8 mouse cellular contexts compared by ENCODE assay signal in genomic region chr6:39206581-39207461, GRCm38 (mm10). TPM values are rescaled to one million over a fixed set of nuclear protein-coding genes. Genes with fewer than 3 reads are reported as not detected.
A peak's percentile ranks its signal among the peaks of the same experiment; 100 is the strongest.
DNase-seq lines count a peak whose midpoint lies in the region; ATAC-seq and TF ChIP-seq lines count a peak whose summit lies in the region.

Kdm7a (minus strand) TSS chr6:39206789.

- no peaks in the 10 kb centered on the region for H3K27me3 ChIP-seq in heart, embryonic 10.5 days (ENCODE audit: insufficient read depth, poor library complexity, severe bottlenecking)
- no peaks in the 10 kb centered on the region for H3K27me3 ChIP-seq in kidney, embryonic 14.5 days (ENCODE audit: control insufficient read depth, insufficient read depth, low read length)
- H3K27me3 ChIP-seq in limb, embryonic 15.5 days, result no peaks in the 10 kb centered on the region
- no peaks in the 10 kb centered on the region for H3K27me3 ChIP-seq in midbrain, postnatal 0 days (ENCODE audit: insufficient read depth, low read length)

- H3K4me2 ChIP-seq in kidney, embryonic 14.5 days (replicated peaks; ENCODE audit: low read depth, low read length), result peak within 1 kb of the TSS; percentile 91
- H3K4me2 ChIP-seq in limb, embryonic 15.5 days, result peak within 1 kb of the TSS; percentile 74
- peak within 1 kb of the TSS; percentile 77 for H3K4me2 ChIP-seq in midbrain, postnatal 0 days (ENCODE audit: low read depth, low read length, poor library complexity, severe bottlenecking)

- H3K9ac ChIP-seq in kidney, embryonic 14.5 days (ENCODE audit: low read depth, low read length), result peak within 1 kb of the TSS; percentile 97
- H3K9ac ChIP-seq in limb, embryonic 15.5 days, result peak within 1 kb of the TSS; percentile 91
- H3K9ac ChIP-seq in midbrain, postnatal 0 days (replicated peaks; ENCODE audit: low read length, poor library complexity, severe bottlenecking), result peak within 1 kb of the TSS; percentile 93

- no peak for TF ChIP-seq CTCF in bone marrow macrophage, adult 2 months (IDR thresholded peaks at IDR 0.05; ENCODE audit: low read depth, low read length)
- TF ChIP-seq CTCF in embryonic fibroblast, embryonic 13.5 days (IDR thresholded peaks at IDR 0.05; ENCODE audit: borderline replicate concordance, insufficient read depth, low read length), result no peak
- TF ChIP-seq CTCF in midbrain, postnatal 0 days (IDR thresholded peaks at IDR 0.05), result peak; percentile 28

- peak within 1 kb of the TSS; percentile 94 for H3K27ac ChIP-seq in bone marrow macrophage, adult 2 months (ENCODE audit: insufficient read depth, low read depth, low read length)
- peak within 1 kb of the TSS; percentile 83 for H3K27ac ChIP-seq in embryonic fibroblast, embryonic 13.5 days (ENCODE audit: insufficient read depth, low read length)
- H3K27ac ChIP-seq in heart, embryonic 10.5 days, result peak within 1 kb of the TSS; percentile 96
- H3K27ac ChIP-seq in kidney, embryonic 14.5 days (ENCODE audit: low read depth, low read length), result peak within 1 kb of the TSS; percentile 97
- H3K27ac ChIP-seq in limb, embryonic 15.5 days, result peak within 1 kb of the TSS; percentile 97
- peak within 1 kb of the TSS; percentile 89 for H3K27ac ChIP-seq in midbrain, postnatal 0 days (ENCODE audit: low read depth, low read length)

- H3K4me3 ChIP-seq in bone marrow macrophage, adult 2 months (ENCODE audit: insufficient read depth, low read length), result peak within 1 kb of the TSS; percentile 100
- H3K4me3 ChIP-seq in embryonic fibroblast, embryonic 13.5 days (ENCODE audit: insufficient read depth, low read length), result peak within 1 kb of the TSS; percentile 86
- peak within 1 kb of the TSS; percentile 76 for H3K4me3 ChIP-seq in heart, embryonic 10.5 days
- H3K4me3 ChIP-seq in kidney, embryonic 14.5 days (ENCODE audit: low read length), result peak within 1 kb of the TSS; percentile 98
- peak within 1 kb of the TSS; percentile 97 for H3K4me3 ChIP-seq in limb, embryonic 15.5 days
- H3K4me3 ChIP-seq in midbrain, postnatal 0 days (ENCODE audit: low read depth, low read length), result peak within 1 kb of the TSS; percentile 98

- TF ChIP-seq POLR2A in bone marrow macrophage, adult 2 months (IDR thresholded peaks at IDR 0.05; ENCODE audit: borderline replicate concordance, low read depth, low read length), result no peak
- peak; percentile 38; the same call in 1 of the 2 replicates for TF ChIP-seq POLR2A in embryonic fibroblast, embryonic 13.5 days (IDR thresholded peaks at IDR 0.05; ENCODE audit: low read depth, low read length)

- no peaks in the 10 kb centered on the region for H3K36me3 ChIP-seq in heart, embryonic 10.5 days
- no peaks in the 10 kb centered on the region for H3K36me3 ChIP-seq in kidney, embryonic 14.5 days (ENCODE audit: control insufficient read depth, insufficient read depth, low read length)
- no peaks in the 10 kb centered on the region for H3K36me3 ChIP-seq in limb, embryonic 15.5 days
- H3K36me3 ChIP-seq in midbrain, postnatal 0 days (ENCODE audit: insufficient read depth, low read length), result no peaks in the 10 kb centered on the region

- no peaks in the 10 kb centered on the region for H3K9me3 ChIP-seq in heart, embryonic 10.5 days
- no peaks in the 10 kb centered on the region for H3K9me3 ChIP-seq in kidney, embryonic 14.5 days (ENCODE audit: control insufficient read depth, low read length)
- no peaks in the 10 kb centered on the region for H3K9me3 ChIP-seq in limb, embryonic 15.5 days
- H3K9me3 ChIP-seq in midbrain, postnatal 0 days (ENCODE audit: low read length), result no peaks in the 10 kb centered on the region

- peak; percentile 91 for DNase-seq in A20 (ENCODE audit: low read depth, low spot score)
- DNase-seq in heart, embryonic 10.5 days (ENCODE audit: low spot score), result peak; percentile 88
- peak; percentile 96 for DNase-seq in midbrain, postnatal 0 days (ENCODE audit: low spot score)
- DNase-seq in spleen, postnatal 10 days (ENCODE audit: low spot score in 2 of 2), result peak; percentile 83 to 89

- 5% methylated on average over 124 of the region's 124 CpGs for WGBS in heart, embryonic 10.5 days
- WGBS in kidney, embryonic 14.5 days, result 1% methylated on average over 83 of the region's 124 CpGs
- under 1% methylated on average over 104 of the region's 124 CpGs for WGBS in limb, embryonic 15.5 days
- under 1% methylated on average over 81 of the region's 124 CpGs for WGBS in midbrain, postnatal 0 days

- peak; percentile 83 for ATAC-seq in kidney, embryonic 14.5 days (ENCODE audit: low FRiP score, low TSS enrichment)
- ATAC-seq in limb, embryonic 15.5 days (ENCODE audit: insufficient number of reproducible peaks, low FRiP score, low TSS enrichment, low read depth), result peak; percentile 84
- peak; percentile 92 for ATAC-seq in midbrain, postnatal 0 days (ENCODE audit: low FRiP score)

- peaks cover 6% of the 10 kb centered on the region; the same call in 1 of the 2 replicates for H3K4me1 ChIP-seq in bone marrow macrophage, adult 2 months (ENCODE audit: control insufficient read depth, insufficient read depth, low read length)
- no peaks in the 10 kb centered on the region for H3K4me1 ChIP-seq in embryonic fibroblast, embryonic 13.5 days (ENCODE audit: control insufficient read depth, insufficient read depth, low read length)
- H3K4me1 ChIP-seq in heart, embryonic 10.5 days, result peaks cover 5% of the 10 kb centered on the region
- H3K4me1 ChIP-seq in kidney, embryonic 14.5 days (ENCODE audit: control insufficient read depth, insufficient read depth, low read length), result no peaks in the 10 kb centered on the region
- H3K4me1 ChIP-seq in limb, embryonic 15.5 days, result peaks cover 5% of the 10 kb centered on the region; the same call in 1 of the 2 replicates
- no peaks in the 10 kb centered on the region for H3K4me1 ChIP-seq in midbrain, postnatal 0 days (ENCODE audit: insufficient read depth, low read length)

RNA-seq across cellular contexts. Expression of gene Kdm7a, which starts in this region (rescaled TPM):
- polyA plus RNA-seq in bone marrow macrophage, adult 2 months (2012; ENCODE audit: insufficient read depth, insufficient read length, missing spikeins), result 26.3 and 29.3 TPM in 2 replicates
- 6.4 and 9.4 TPM in 2 replicates for polyA plus RNA-seq in embryonic fibroblast, embryonic 13.5 days (2011; ENCODE audit: insufficient read length, low read depth, missing spikeins)
- polyA plus RNA-seq in heart, embryonic 10.5 days (2016; fragmentation: Nextera tagmentation; extraction: Ambion mirVana), result 4.9 and 5.7 TPM in 2 replicates
- polyA plus RNA-seq in kidney, embryonic 14.5 days (2014; fragmentation: Nextera tagmentation; extraction: Ambion mirVana), result 5.2 and 7.9 TPM in 2 replicates
- 6.1 and 7.1 TPM in 2 replicates for polyA plus RNA-seq in limb, embryonic 15.5 days (2015; fragmentation: Nextera tagmentation; extraction: Ambion mirVana)
- 5.4 and 7.8 TPM in 2 replicates for total RNA-seq in midbrain, postnatal 0 days (2014; rRNA removed)
- 1.1 and 1.5 TPM in 2 replicates for polyA plus RNA-seq in midbrain, postnatal 0 days (2015; fragmentation: Nextera tagmentation; extraction: Ambion mirVana)

Comparison
In these comparisons a context has a peak if more than half of its experiments do, and no peak if none do; other contexts are left out.
1. Peak in every context shown above with its lines: DNase-seq, ATAC-seq, H3K4me3 ChIP-seq and H3K27ac ChIP-seq.